Mouse (Mus musculus) megakaryocyte, embryonic 14.5 days (primary cell): Measurements from ENCODE around the gene Col5a2.

Experiments used
- FLI1 ChIP-seq: IDR thresholded peaks from 2 replicates; pipeline ENCODE4 v1.6.1; 2012; ENCODE audit warnings: low read length, inconsistent platforms, mixed read lengths
- GATA1 ChIP-seq: IDR thresholded peaks from 3 replicates; pipeline ENCODE4 v1.6.1; 2012; ENCODE audit warnings: mixed read lengths, low read length, inconsistent platforms, borderline replicate concordance

DNA sequence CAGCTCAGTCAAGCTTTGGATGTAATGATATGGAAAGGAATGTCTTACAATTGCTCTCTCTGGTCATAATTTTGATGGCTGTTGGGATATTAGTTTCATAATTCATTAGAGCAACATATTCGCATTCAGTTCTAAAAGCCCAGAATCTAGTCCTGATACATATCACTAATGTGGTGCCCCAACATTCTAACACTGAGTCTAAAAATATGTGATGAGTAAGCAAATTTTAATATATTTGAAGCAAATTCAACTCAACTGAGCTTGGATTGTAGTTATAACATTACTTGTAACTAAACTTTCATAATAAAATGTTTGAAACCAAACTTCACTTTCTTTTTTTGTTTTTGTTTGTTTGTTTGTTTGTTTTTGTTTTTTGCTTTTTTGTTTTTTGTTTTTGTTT, 173.9 kb downstream of the Col5a2 start:
- TF ChIP-seq GATA1 = no peak
- no peak for TF ChIP-seq FLI1
